In genomic region chr2:130950548-130950947, GRCm38 (mm10) we compare ENCODE assay signal across 8 mouse cellular contexts. TPM values are rescaled to one million over a fixed set of nuclear protein-coding genes. Genes with fewer than 3 reads are reported as not detected.
A peak's percentile ranks its signal among the peaks of the same experiment; 100 is the strongest.
DNase-seq lines count a peak whose midpoint lies in the region; ATAC-seq and TF ChIP-seq lines count a peak whose summit lies in the region.

No protein-coding gene starts in this region.

- no peak overlapping the region for H3K27ac ChIP-seq in liver, postnatal 0 days (ENCODE audit: low read depth)
- no peak overlapping the region for H3K27ac ChIP-seq in thymus, adult 2 months (ENCODE audit: control insufficient read depth, insufficient read depth, low read length)

- TF ChIP-seq EP300 in liver, postnatal 0 days (IDR thresholded peaks at IDR 0.05; ENCODE audit: low read depth) = no peak

- H3K9me3 ChIP-seq in liver, postnatal 0 days (ENCODE audit: low read length) = no peaks in the 10 kb centered on the region

- H3K9ac ChIP-seq in liver, postnatal 0 days (replicated peaks) = no peak overlapping the region

- peak; percentile 75 for DNase-seq in A20 (ENCODE audit: low read depth, low spot score)
- peak; percentile 92 for DNase-seq in adipocyte (ENCODE audit: low spot score)
- peak; percentile 88 for DNase-seq in gastrocnemius, postnatal 10 days
- DNase-seq in kidney, postnatal 14 days = peak; percentile 89
- DNase-seq in liver, postnatal 0 days = peak; percentile 85
- DNase-seq in ovary, adult 18-20 months (ENCODE audit: low spot score) = peak; percentile 48
- peak; percentile 81 for DNase-seq in thymus, adult 2 months

- peak; percentile 88 for ATAC-seq in common myeloid progenitor, adult 5-6 weeks (replicated peaks; ENCODE audit: low read depth, poor library complexity, severe bottlenecking)
- no peak for ATAC-seq in liver, postnatal 0 days

- H3K4me3 ChIP-seq in liver, postnatal 0 days (ENCODE audit: low read depth, low read length) = no peak overlapping the region
- no peak overlapping the region for H3K4me3 ChIP-seq in thymus, adult 2 months (ENCODE audit: control insufficient read depth, insufficient read depth, low read length)

- TF ChIP-seq POLR2A in thymus, adult 2 months (IDR thresholded peaks at IDR 0.05; ENCODE audit: control insufficient read depth, extremely low read depth, insufficient read depth, low read length, poor library complexity) = no peak

- 5% methylated on average over 1 of the region's 1 CpGs for WGBS in liver, postnatal 0 days (ENCODE audit: insufficient replicate concordance)
- 17% methylated on average over 1 of the region's 1 CpGs for WGBS in thymus, adult 2 months

- H3K36me3 ChIP-seq in liver, postnatal 0 days (replicated peaks; ENCODE audit: insufficient read depth, low read length) = peaks cover 24% of the 10 kb centered on the region
- H3K36me3 ChIP-seq in thymus, adult 2 months (ENCODE audit: control insufficient read depth, insufficient read depth, low read length) = peaks cover 4% of the 10 kb centered on the region; the same call in 1 of the 2 replicates

- peak; percentile 91 for TF ChIP-seq CTCF in liver, postnatal 0 days (IDR thresholded peaks at IDR 0.05; ENCODE audit: low read depth)
- no peak for TF ChIP-seq CTCF in thymus, adult 2 months (IDR thresholded peaks at IDR 0.05; ENCODE audit: borderline replicate concordance, control insufficient read depth, extremely low read depth, insufficient read depth, low read length, poor library complexity)

- H3K4me2 ChIP-seq in liver, postnatal 0 days (ENCODE audit: low read depth, low read length) = no peak overlapping the region

- no peaks in the 10 kb centered on the region for H3K27me3 ChIP-seq in liver, postnatal 0 days (ENCODE audit: insufficient read depth, low read length)
- H3K27me3 ChIP-seq in thymus, adult 2 months (ENCODE audit: control insufficient read depth, insufficient read depth, low read length) = no peaks in the 10 kb centered on the region

- H3K4me1 ChIP-seq in liver, postnatal 0 days (ENCODE audit: insufficient read depth) = no peaks in the 10 kb centered on the region
- H3K4me1 ChIP-seq in thymus, adult 2 months (replicated peaks; ENCODE audit: control insufficient read depth, insufficient read depth, low read length) = no peaks in the 10 kb centered on the region

RNA-seq across cellular contexts. Expression of gene Atrn, which starts 44.3 kb away (rescaled TPM):
- total RNA-seq in common myeloid progenitor, adult 5-6 weeks (2017) = 10.7 and 14.2 TPM in 2 replicates
- total RNA-seq in gastrocnemius, postnatal 10 days (2021) = 10 to 100 TPM; 20.5 to 24.6 TPM
- 4.3 and 6.3 TPM in 2 replicates for polyA plus RNA-seq in liver, postnatal 0 days (2015; fragmentation: Nextera tagmentation; extraction: Ambion mirVana)
- polyA plus RNA-seq in thymus, adult 2 months (2012; rRNA removed) = 14.0 and 14.2 TPM in 2 replicates

RNA-seq across cellular contexts. Expression of gene 4930402H24Rik, which starts 44.3 kb away (rescaled TPM):
- 12.2 and 16.4 TPM in 2 replicates for total RNA-seq in common myeloid progenitor, adult 5-6 weeks (2017)
- total RNA-seq in gastrocnemius, postnatal 10 days (2021) = 10 to 100 TPM; 10.1 to 12.8 TPM
- polyA plus RNA-seq in liver, postnatal 0 days (2015; fragmentation: Nextera tagmentation; extraction: Ambion mirVana) = 6.6 and 8.9 TPM in 2 replicates
- 27.6 and 35.2 TPM in 2 replicates for polyA plus RNA-seq in thymus, adult 2 months (2012; rRNA removed)
